Mouse (Mus musculus): Measurements from ENCODE around the gene Syngr4. TPM values are rescaled to one million over a fixed set of nuclear protein-coding genes. Genes with fewer than 3 reads are reported as not detected.

The Syngr4 gene
- total RNA-seq, 2 experiments from 2014 or later: not detected

- intact Hi-C loops (cut with DNase I): loop anchor here (2.0 to 5.0 kb wide), 4 partner anchors 24 to 135 kb away; partner anchors contain the start of genes Ccdc114, Syngr4 and Tmem143
Measured at GRCm38 (mm10) chr7:45872624-45873023, 23.9 kb downstream of the Syngr4 start, which contains the start of gene Kdelr1. TSS of gene Kdelr1 (plus strand) at chr7:45872772.

GRCm38 (mm10) chr7:45870282-45871058 is 26.0 kb downstream of the Syngr4 start:
- DNase-seq: no peak
- intact Hi-C loops (cut with DNase I): loop anchor here (5.0 kb wide), 1 partner anchor 137 kb away; no protein-coding TSS in a partner anchor

More at GRCm38 (mm10) chr7:45872624-45873023, 23.9 kb downstream of the Syngr4 start, which contains the start of gene Kdelr1:
- DNase-seq: peak; percentile 92 to 94

GRCm38 (mm10) chr7:45869787-45870186 is 26.7 kb downstream of the Syngr4 start:
- intact Hi-C loops (cut with DNase I): loop anchor here (5.0 kb wide), 1 partner anchor 138 kb away; no protein-coding TSS in a partner anchor
- DNase-seq: peak in 1 of 2 experiments; percentile 32

GRCm38 (mm10) chr7:45869107-45869670 is 27.3 kb downstream of the Syngr4 start:
- intact Hi-C loops (cut with DNase I): no loop called here
- peak in 1 of 2 experiments; percentile 35 for DNase-seq

GRCm38 (mm10) chr7:45867871-45868270 is 28.6 kb downstream of the Syngr4 start:
- DNase-seq: no peak
- intact Hi-C loops (cut with DNase I): no loop called here

- intact Hi-C loops (cut with DNase I): no loop called here
- DNase-seq: peak; percentile 95 to 97
Measured at GRCm38 (mm10) chr7:45865925-45866910, 30.3 kb downstream of the Syngr4 start.

GRCm38 (mm10) chr7:45864435-45864834 is 32.1 kb downstream of the Syngr4 start:
- intact Hi-C loops (cut with DNase I): no loop called here
- DNase-seq: no peak

GRCm38 (mm10) chr7:45862804-45863203 is 33.7 kb downstream of the Syngr4 start:
- DNase-seq: no peak
- intact Hi-C loops (cut with DNase I): no loop called here

GRCm38 (mm10) chr7:45859008-45859407 is 37.5 kb downstream of the Syngr4 start:
- intact Hi-C loops (cut with DNase I): no loop called here
- no peak for DNase-seq

- intact Hi-C loops (cut with DNase I): no loop called here
- DNase-seq: no peak
Measured at GRCm38 (mm10) chr7:45856950-45857901, 39.3 kb downstream of the Syngr4 start.

- no peak for DNase-seq
- intact Hi-C loops (cut with DNase I): no loop called here
Measured at GRCm38 (mm10) chr7:45853089-45853488, 43.4 kb downstream of the Syngr4 start.

- DNase-seq: no peak
- intact Hi-C loops (cut with DNase I): no loop called here
Measured at GRCm38 (mm10) chr7:45850661-45851060, 45.9 kb downstream of the Syngr4 start.

GRCm38 (mm10) chr7:45848447-45849027 is 48.0 kb downstream of the Syngr4 start:
- intact Hi-C loops (cut with DNase I): no loop called here

GRCm38 (mm10) chr7:45842950-45843744 is 53.4 kb downstream of the Syngr4 start:
- no peak for DNase-seq
- intact Hi-C loops (cut with DNase I): no loop called here

More at GRCm38 (mm10) chr7:45848447-45849027, 48.0 kb downstream of the Syngr4 start:
- DNase-seq: no peak
